27 mouse cellular contexts compared by ENCODE assay signal in the genomic region with DNA sequence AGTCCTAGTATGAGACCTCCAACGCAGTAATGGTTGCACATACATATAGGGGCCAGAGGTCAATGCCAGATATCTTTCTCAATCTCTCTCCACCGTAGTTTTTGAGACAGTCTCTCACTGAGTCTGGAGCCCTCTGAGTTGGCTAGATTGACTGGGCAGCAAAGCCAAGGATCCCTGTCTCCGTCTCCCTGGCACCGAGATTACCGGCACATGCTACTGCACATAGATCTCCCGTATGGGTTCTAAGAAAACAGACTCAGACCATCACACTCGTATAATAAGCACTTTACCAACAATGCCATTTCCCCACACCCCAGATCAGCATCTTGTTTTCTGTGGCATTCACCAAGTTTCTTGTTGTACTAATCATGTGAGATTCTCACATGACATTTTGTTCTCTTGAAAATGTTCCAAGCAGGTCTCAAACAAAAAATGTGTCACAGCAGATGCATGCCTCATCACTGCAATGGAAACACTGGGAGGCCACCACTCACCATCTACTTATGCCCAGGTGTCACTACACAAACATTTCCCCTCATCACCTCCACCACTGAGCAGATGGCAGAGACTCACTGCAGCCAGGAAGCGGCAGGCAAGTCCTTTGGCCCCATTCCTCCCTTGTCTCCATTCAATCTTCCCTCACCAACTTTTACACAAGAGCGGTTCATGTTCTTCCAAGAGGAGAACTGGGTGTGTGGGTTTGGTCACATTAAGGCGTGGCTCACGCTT. TPM values are rescaled to one million over a fixed set of nuclear protein-coding genes. Genes with fewer than 3 reads are reported as not detected.
DNase-seq lines count a peak whose midpoint lies in the region; ATAC-seq and TF ChIP-seq lines count a peak whose summit lies in the region.
"Had no signal": no experiment of that assay in that cellular context is flagged by ENCODE, and none has a peak within 500 bp of the region (broad histone marks: within the 10 kb centered on the region; RNA-seq: fewer than 3 reads in every experiment).

No protein-coding gene starts in this region.

- intact Hi-C loops in heart, adult 2 months (cut with DNase I) = no loop called here
- intact Hi-C loops in heart, postnatal 10 days (cut with DNase I) = no loop called here
- intact Hi-C loops in heart, postnatal 36 days (cut with DNase I) = no loop called here

- no peaks in the 10 kb centered on the region for H3K9me3 ChIP-seq in heart, postnatal 0 days (replicated peaks; ENCODE audit: control insufficient read depth, low read length)
- H3K9me3 ChIP-seq: embryonic facial prominence, embryonic 13.5 days; forebrain, embryonic 12.5 days; heart, embryonic 10.5 days; hindbrain, embryonic 12.5 days; kidney, embryonic 15.5 days; limb, embryonic 15.5 days; liver, embryonic 15.5 days; lung, embryonic 15.5 days had no signal

- no peak overlapping the region; the same call in 1 of the 2 replicates for H3K27ac ChIP-seq in heart, adult 2 months
- H3K27ac ChIP-seq in heart, postnatal 0 days (ENCODE audit: low read depth) = peak overlapping the region; percentile 51
- H3K27ac ChIP-seq: embryonic facial prominence, embryonic 13.5 days; forebrain, embryonic 12.5 days; heart, embryonic 10.5 days; hindbrain, embryonic 12.5 days; kidney, embryonic 15.5 days; limb, embryonic 15.5 days; liver, embryonic 15.5 days; lung, embryonic 15.5 days had no signal

- TF ChIP-seq EP300 in heart, adult 2 months (IDR thresholded peaks at IDR 0.05; ENCODE audit: insufficient read depth, low read depth, low read length) = no peak
- TF ChIP-seq EP300 in heart, postnatal 0 days (IDR thresholded peaks at IDR 0.05; ENCODE audit: low read depth) = no peak

- no peak for DNase-seq in heart, adult 2 months
- no peak for DNase-seq in heart, postnatal 10 days
- DNase-seq in heart, postnatal 0 days (ENCODE audit: low spot score) = no peak
- DNase-seq in heart, postnatal 36 days = no peak
- peak; percentile 80 for DNase-seq in cerebellum, adult 9-11 months
- no peak for DNase-seq in spleen, postnatal 14 days (ENCODE audit: low spot score in 2 of 2)
- DNase-seq in right cerebral cortex, adult 2 months (ENCODE audit: low spot score in 2 of 2) = no peak
- DNase-seq in urinary bladder, postnatal 14 days (ENCODE audit: low spot score) = no peak
- DNase-seq: adrenal gland, postnatal 10 days; embryo, embryonic 11 days; gastrocnemius, postnatal 25 days; kidney, adult 11 months; left cerebral cortex, postnatal 4 days; right cerebral cortex, adult 18-20 months; thymus, adult 18-20 months; thymus, postnatal 36 days had no signal

- TF ChIP-seq POLR2A in heart, adult 2 months (IDR thresholded peaks at IDR 0.05; ENCODE audit: insufficient read depth, low read depth, low read length) = no peak

- H3K4me2 ChIP-seq in heart, postnatal 0 days (ENCODE audit: low read depth, low read length) = peak overlapping the region; percentile 45
- H3K4me2 ChIP-seq: embryonic facial prominence, embryonic 13.5 days; forebrain, embryonic 12.5 days; hindbrain, embryonic 12.5 days; kidney, embryonic 15.5 days; limb, embryonic 15.5 days; liver, embryonic 15.5 days; lung, embryonic 15.5 days had no signal

- no peak overlapping the region for H3K9ac ChIP-seq in heart, adult 2 months (ENCODE audit: low read depth, low read length)
- H3K9ac ChIP-seq in heart, postnatal 0 days (replicated peaks; ENCODE audit: low read depth, low read length) = no peak overlapping the region
- H3K9ac ChIP-seq: embryonic facial prominence, embryonic 13.5 days; forebrain, embryonic 12.5 days; hindbrain, embryonic 12.5 days; kidney, embryonic 15.5 days; limb, embryonic 15.5 days; liver, embryonic 15.5 days; lung, embryonic 15.5 days had no signal

- WGBS in heart, adult 2 months = 67% methylated on average over 11 of the region's 11 CpGs
- 48% methylated on average over 11 of the region's 11 CpGs for WGBS in heart, postnatal 0 days

- H3K4me1 ChIP-seq in heart, adult 2 months (ENCODE audit: control insufficient read depth, insufficient read depth, low read length) = peaks cover 7% of the 10 kb centered on the region; the same call in 1 of the 2 replicates
- peaks cover 63% of the 10 kb centered on the region for H3K4me1 ChIP-seq in heart, postnatal 0 days (ENCODE audit: control insufficient read depth, insufficient read depth)
- H3K4me1 ChIP-seq: embryonic facial prominence, embryonic 13.5 days; forebrain, embryonic 12.5 days; hindbrain, embryonic 12.5 days; kidney, embryonic 15.5 days; limb, embryonic 15.5 days; lung, embryonic 15.5 days had no signal

- peak overlapping the region; percentile 16; the same call in 1 of the 2 replicates for H3K4me3 ChIP-seq in heart, adult 2 months
- 0 out of 2 replicates have a peak overlapping the region, but pooled peaks have one; percentile 10 for H3K4me3 ChIP-seq in heart, postnatal 0 days (ENCODE audit: low read depth, low read length)
- H3K4me3 ChIP-seq: embryonic facial prominence, embryonic 13.5 days; erythroblast, embryonic 14.5 days; forebrain, embryonic 12.5 days; heart, embryonic 10.5 days; hindbrain, embryonic 12.5 days; kidney, embryonic 15.5 days; limb, embryonic 15.5 days; liver, embryonic 15.5 days; lung, embryonic 15.5 days; myocyte had no signal

- no peak for TF ChIP-seq CTCF in heart, adult 2 months (IDR thresholded peaks at IDR 0.05)
- TF ChIP-seq CTCF in heart, postnatal 0 days (IDR thresholded peaks at IDR 0.05; ENCODE audit: low read depth) = no peak

- peaks cover 3% of the 10 kb centered on the region for H3K36me3 ChIP-seq in heart, adult 2 months (ENCODE audit: control insufficient read depth, insufficient read depth, low read length)
- H3K36me3 ChIP-seq in heart, postnatal 0 days (replicated peaks; ENCODE audit: control insufficient read depth, insufficient read depth, low read length) = no peaks in the 10 kb centered on the region
- H3K36me3 ChIP-seq: embryonic facial prominence, embryonic 13.5 days; forebrain, embryonic 12.5 days; hindbrain, embryonic 12.5 days; kidney, embryonic 15.5 days; limb, embryonic 15.5 days; liver, embryonic 15.5 days; lung, embryonic 15.5 days had no signal

- peaks cover 2% of the 10 kb centered on the region; the same call in 1 of the 2 replicates for H3K79me2 ChIP-seq in heart, adult 2 months (replicated peaks; ENCODE audit: control insufficient read depth, insufficient read depth, low read length)

- H3K27me3 ChIP-seq in heart, adult 2 months (ENCODE audit: control insufficient read depth, insufficient read depth, low read length) = no peaks in the 10 kb centered on the region
- no peaks in the 10 kb centered on the region for H3K27me3 ChIP-seq in heart, postnatal 0 days (ENCODE audit: control insufficient read depth, insufficient read depth, low read length)
- H3K27me3 ChIP-seq: embryonic facial prominence, embryonic 13.5 days; forebrain, embryonic 12.5 days; hindbrain, embryonic 12.5 days; kidney, embryonic 15.5 days; limb, embryonic 15.5 days; liver, embryonic 15.5 days; lung, embryonic 15.5 days had no signal

- no peak for ATAC-seq in heart, postnatal 0 days (ENCODE audit: insufficient read depth, low read depth)

RNA-seq across cellular contexts. Expression of gene Ryr2, which starts 14.2 kb away (rescaled TPM):
- total RNA-seq in heart, adult 2 months (2021) = 1,000 to 10,000 TPM in 1 of 2 experiments, 100 to 1,000 TPM in 1; 877 to 1,020 TPM
- 127 and 264 TPM in 2 replicates for polyA plus RNA-seq in heart, adult 2 months (2012; rRNA removed)
- 100 to 1,000 TPM; 767 to 773 TPM for total RNA-seq in heart, postnatal 10 days (2021)
- total RNA-seq in heart, postnatal 0 days (2014; rRNA removed; ENCODE audit: low replicate concordance) = 317 and 396 TPM in 2 replicates
- 48.2 and 61.4 TPM in 2 replicates for polyA plus RNA-seq in heart, postnatal 0 days (2015; fragmentation: Nextera tagmentation; extraction: Ambion mirVana)
- total RNA-seq in heart, postnatal 36 days (2021) = 1,000 to 10,000 TPM in 1 of 2 experiments, 100 to 1,000 TPM in 1; 988 to 1,013 TPM
- total RNA-seq: megakaryocyte-erythroid progenitor cell, adult 5-6 weeks had no signal
- polyA plus RNA-seq: erythroblast, embryonic 14.5 days; myocyte had no signal
